Mouse (Mus musculus) heart, embryonic 10.5 days (tissue): ENCODE measurements at regions not wholly inside any gene's neighbourhood (a gene's known extent, or its start where the extent isn't known, plus 50 kb on each side); places are given as distances from the start of the nearest gene placed in this dataset.
A peak's percentile ranks its signal among the peaks of the same experiment; 100 is the strongest.

Experiments used
- DNase-seq: peaks from one replicate; pipeline ENCODE4 v3.0.0-alpha.2; 2017; ENCODE audit warnings: low spot score
- H3K27ac ChIP-seq: fragments of 300-500 bp; sonication (generic); 2 replicates; pipeline ENCODE4 v1.5.1; 2016; ENCODE audit warnings: mild to moderate bottlenecking
- H3K27me3 ChIP-seq: fragments of 300-500 bp; sonication (generic); 2 replicates; pipeline ENCODE4 v1.6.1; 2016; ENCODE audit warnings: mild to moderate bottlenecking; ENCODE audit not compliant: poor library complexity, insufficient read depth, severe bottlenecking
- H3K36me3 ChIP-seq: fragments of 300-500 bp; sonication (generic); 2 replicates; pipeline ENCODE4 v1.6.1; 2016; ENCODE audit warnings: mild to moderate bottlenecking, moderate library complexity
- H3K4me1 ChIP-seq: fragments of 300-500 bp; sonication (generic); 2 replicates; pipeline ENCODE4 v1.6.1; 2016; ENCODE audit warnings: mild to moderate bottlenecking
- H3K4me3 ChIP-seq: fragments of 300-500 bp; sonication (generic); 2 replicates; pipeline ENCODE4 v1.5.1; 2016; ENCODE audit warnings: mild to moderate bottlenecking, moderate library complexity
- H3K9me3 ChIP-seq: fragments of 300-500 bp; sonication (generic); 2 replicates; pipeline ENCODE4 v1.6.1; 2016; ENCODE audit warnings: mild to moderate bottlenecking, moderate library complexity
- whole genome bisulfite sequencing: fragments of 180-500 bp; shearing (Covaris S2); methylation state at CpG from one replicate; pipeline ENCODE4 v1.1.7; 2016; 5-methylcytosine and 5-hydroxymethylcytosine counted together

- Histone ChIP-seq H3K27ac (no peak overlapping the region), H3K4me1 (peaks cover 27% of the 10 kb centered on the region), H3K4me3 (no peak overlapping the region), H3K36me3 (no peaks in the 10 kb centered on the region), H3K9me3 (no peaks in the 10 kb centered on the region), H3K27me3 (no peaks in the 10 kb centered on the region)
- WGBS: 15% methylated on average over 9 of the region's 9 CpGs
- no peak for DNase-seq
These were observed 145.4 kb downstream of the Dad1 start for GRCm38 (mm10) chr14:54108311-54109074.

DNA sequence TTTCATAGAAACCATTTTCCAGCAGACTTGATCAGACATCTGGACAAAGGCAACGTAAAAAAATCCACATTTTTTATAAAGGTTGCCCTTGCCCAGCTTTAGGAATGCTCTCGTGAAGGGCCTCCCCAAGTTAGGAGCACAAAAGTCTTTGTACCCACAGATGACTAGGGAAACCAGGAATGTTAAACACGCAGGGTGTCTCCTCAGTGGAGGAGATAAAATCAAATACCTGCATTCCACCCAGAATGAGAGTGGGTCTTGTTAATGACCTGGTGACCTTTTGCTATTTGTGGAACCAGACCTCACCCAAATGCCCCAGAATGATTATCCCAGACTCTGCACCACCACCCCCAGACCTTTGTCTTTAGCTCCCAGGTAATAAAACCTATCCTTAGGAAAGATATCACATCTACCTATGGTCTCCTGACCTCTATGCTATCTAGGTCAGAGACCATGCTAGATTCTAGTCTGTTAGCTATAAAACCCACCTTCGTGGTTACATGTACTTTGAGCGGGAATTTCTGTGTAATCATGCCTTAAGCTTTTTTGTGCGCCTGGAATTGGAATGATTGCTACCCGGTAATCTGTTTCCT lies 146.6 kb downstream of the Dad1 start:
- no peak for DNase-seq
- no peak overlapping the region for H3K4me3 ChIP-seq
- H3K27ac ChIP-seq: 0 out of 2 replicates have a peak overlapping the region, but pooled peaks have one; percentile 19
- peaks cover 29% of the 10 kb centered on the region for H3K4me1 ChIP-seq
- H3K9me3 ChIP-seq: no peaks in the 10 kb centered on the region
- H3K36me3 ChIP-seq: no peaks in the 10 kb centered on the region
- 65% methylated on average over 7 of the region's 7 CpGs for WGBS
- no peaks in the 10 kb centered on the region for H3K27me3 ChIP-seq

- Histone ChIP-seq H3K4me3 (no peak overlapping the region), H3K27me3 (no peaks in the 10 kb centered on the region), H3K27ac (no peak overlapping the region), H3K9me3 (no peaks in the 10 kb centered on the region), H3K36me3 (no peaks in the 10 kb centered on the region), H3K4me1 (peaks cover 33% of the 10 kb centered on the region)
- DNase-seq: no peak
- 86% methylated on average over 6 of the region's 6 CpGs for WGBS
These were observed 149.7 kb downstream of the Dad1 start for GRCm38 (mm10) chr14:54104243-54104642.

GRCm38 (mm10) chr14:54103541-54103940 lies 150.4 kb downstream of the Dad1 start:
- WGBS: 74% methylated on average over 5 of the region's 5 CpGs
- H3K4me3 ChIP-seq: no peak overlapping the region
- no peaks in the 10 kb centered on the region for H3K9me3 ChIP-seq
- no peak for DNase-seq
- H3K27ac ChIP-seq: no peak overlapping the region
- H3K4me1 ChIP-seq: peaks cover 32% of the 10 kb centered on the region
- no peaks in the 10 kb centered on the region for H3K27me3 ChIP-seq
- H3K36me3 ChIP-seq: no peaks in the 10 kb centered on the region

- Histone ChIP-seq H3K4me3 (no peak overlapping the region), H3K27ac (no peak overlapping the region), H3K9me3 (no peaks in the 10 kb centered on the region), H3K36me3 (no peaks in the 10 kb centered on the region), H3K4me1 (peaks cover 32% of the 10 kb centered on the region), H3K27me3 (no peaks in the 10 kb centered on the region)
- WGBS: 51% methylated on average over 3 of the region's 3 CpGs
- DNase-seq: no peak
These were observed 150.8 kb downstream of the Dad1 start for GRCm38 (mm10) chr14:54103115-54103514.

DNA sequence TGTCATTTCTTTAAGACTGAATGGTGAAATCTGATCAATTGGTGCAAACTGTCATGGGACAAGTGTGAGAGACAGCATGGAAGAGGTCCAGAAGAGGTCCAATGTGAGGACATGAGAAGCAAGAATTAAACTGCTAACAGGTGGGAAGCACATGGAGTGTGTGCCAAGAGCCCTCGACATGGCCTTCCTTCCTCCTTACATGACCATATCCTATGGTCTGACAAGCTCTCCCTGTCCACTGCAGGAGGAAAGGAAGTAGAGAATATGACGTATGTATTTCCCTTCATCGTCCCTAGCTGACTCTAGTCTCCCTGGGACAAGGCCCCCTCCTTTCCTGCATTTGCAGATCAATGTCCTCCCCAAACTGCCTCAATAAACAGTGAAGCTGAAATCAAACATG lies 152.1 kb downstream of the Dad1 start:
- H3K36me3 ChIP-seq: no peaks in the 10 kb centered on the region
- H3K4me1 ChIP-seq: peaks cover 31% of the 10 kb centered on the region
- no peak overlapping the region for H3K27ac ChIP-seq
- no peak overlapping the region for H3K4me3 ChIP-seq
- H3K27me3 ChIP-seq: no peaks in the 10 kb centered on the region
- 50% methylated on average over 3 of the region's 3 CpGs for WGBS
- H3K9me3 ChIP-seq: no peaks in the 10 kb centered on the region
- DNase-seq: no peak

GRCm38 (mm10) chr14:54099360-54099759 lies 154.5 kb downstream of the Dad1 start:
- DNase-seq: no peak
- Histone ChIP-seq H3K27ac (no peak overlapping the region), H3K4me1 (peaks cover 35% of the 10 kb centered on the region), H3K9me3 (no peaks in the 10 kb centered on the region), H3K4me3 (no peak overlapping the region), H3K27me3 (no peaks in the 10 kb centered on the region), H3K36me3 (no peaks in the 10 kb centered on the region)
- WGBS: 92% methylated on average over 6 of the region's 6 CpGs

- 65% methylated on average over 10 of the region's 10 CpGs for whole genome bisulfite sequencing
- H3K4me1 ChIP-seq: peaks cover 35% of the 10 kb centered on the region
- H3K36me3 ChIP-seq: no peaks in the 10 kb centered on the region
- no peak for DNase-seq
- H3K27me3 ChIP-seq: no peaks in the 10 kb centered on the region
- H3K4me3 ChIP-seq: no peak overlapping the region
- H3K27ac ChIP-seq: peak overlapping the region; percentile 42; the same call in 1 of the 2 replicates
- H3K9me3 ChIP-seq: no peaks in the 10 kb centered on the region
These were observed 155.7 kb downstream of the Dad1 start for GRCm38 (mm10) chr14:54098122-54098775.

- DNase-seq: no peak
- WGBS: 65% methylated on average over 2 of the region's 2 CpGs
- Histone ChIP-seq H3K36me3 (no peaks in the 10 kb centered on the region), H3K27ac (no peak overlapping the region), H3K4me3 (no peak overlapping the region), H3K27me3 (no peaks in the 10 kb centered on the region), H3K4me1 (peaks cover 30% of the 10 kb centered on the region), H3K9me3 (no peaks in the 10 kb centered on the region)
These were observed 156.9 kb downstream of the Dad1 start for GRCm38 (mm10) chr14:54097026-54097425.

DNA sequence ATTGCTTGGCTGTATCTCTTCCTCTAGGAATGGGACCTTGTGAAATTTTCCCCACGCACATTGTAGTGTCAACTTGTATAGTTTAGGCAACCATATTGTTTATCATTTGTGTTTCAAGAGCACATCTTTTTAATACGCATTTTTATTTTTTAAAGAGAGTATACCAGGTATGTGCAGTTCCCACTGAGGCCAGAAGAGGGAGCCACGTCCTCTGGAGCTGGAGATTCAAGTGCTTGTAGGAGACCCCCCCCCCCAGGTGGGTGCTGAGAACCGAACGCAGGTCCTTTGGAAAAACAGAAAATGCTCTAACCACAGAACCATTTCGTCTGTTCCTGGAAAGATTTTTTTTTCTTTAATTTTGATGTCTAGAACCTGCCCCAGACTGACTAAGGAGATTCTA lies 161.5 kb downstream of the Dad1 start:
- Histone ChIP-seq H3K9me3 (no peaks in the 10 kb centered on the region), H3K27ac (no peak overlapping the region), H3K4me1 (peaks cover 10% of the 10 kb centered on the region), H3K27me3 (no peaks in the 10 kb centered on the region), H3K36me3 (no peaks in the 10 kb centered on the region), H3K4me3 (no peak overlapping the region)
- DNase-seq: no peak
- 89% methylated on average over 6 of the region's 6 CpGs for WGBS

- 75% methylated on average over 11 of the region's 11 CpGs for WGBS
- Histone ChIP-seq H3K27ac (no peak overlapping the region), H3K4me1 (0 out of 2 replicates have a peak, but pooled peaks cover 3% of the 10 kb centered on the region), H3K4me3 (no peak overlapping the region), H3K9me3 (no peaks in the 10 kb centered on the region), H3K27me3 (no peaks in the 10 kb centered on the region), H3K36me3 (no peaks in the 10 kb centered on the region)
- DNase-seq: no peak
These were observed 167.2 kb downstream of the Dad1 start for GRCm38 (mm10) chr14:54086660-54087059.

GRCm38 (mm10) chr14:54074659-54075058 lies 179.2 kb downstream of the Dad1 start:
- 48% methylated on average over 3 of the region's 3 CpGs for WGBS
- no peaks in the 10 kb centered on the region for H3K36me3 ChIP-seq
- no peak overlapping the region for H3K27ac ChIP-seq
- no peaks in the 10 kb centered on the region for H3K27me3 ChIP-seq
- DNase-seq: no peak
- no peaks in the 10 kb centered on the region for H3K9me3 ChIP-seq
- no peak overlapping the region for H3K4me3 ChIP-seq
- H3K4me1 ChIP-seq: peaks cover 24% of the 10 kb centered on the region

DNA sequence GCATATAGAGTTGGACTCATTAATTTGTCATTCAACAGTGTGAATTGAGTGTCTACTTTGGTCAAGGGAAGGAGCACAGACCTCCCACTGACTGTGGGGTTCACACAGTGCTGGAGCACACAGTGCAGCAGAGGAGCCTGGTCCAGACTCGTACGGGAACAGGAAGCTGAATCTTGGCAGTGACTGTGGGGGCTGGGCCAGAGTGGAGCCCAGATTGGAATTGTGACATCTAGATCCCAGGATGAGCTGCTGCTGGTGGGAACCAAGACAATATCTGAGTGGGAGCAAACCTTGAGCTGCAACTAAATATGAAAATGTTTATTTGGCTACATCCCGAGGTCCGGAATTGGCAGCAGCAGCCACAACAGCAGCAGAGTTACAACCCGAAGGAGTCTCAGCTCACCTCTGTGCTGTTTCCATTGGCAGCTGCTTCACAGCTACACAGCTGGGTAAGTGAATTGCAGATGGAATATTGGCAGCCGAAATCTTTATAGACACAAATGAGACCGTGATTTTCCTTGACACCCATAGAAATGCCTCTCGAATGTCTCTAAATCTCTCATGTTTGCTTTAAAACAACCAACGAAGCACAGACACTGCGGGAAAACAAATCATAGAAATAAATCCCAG lies 181.5 kb downstream of the Dad1 start:
- DNase-seq: no peak
- H3K4me1 ChIP-seq: peaks cover 24% of the 10 kb centered on the region
- WGBS: 62% methylated on average over 10 of the region's 10 CpGs

More for the DNA sequence above, 181.5 kb downstream of the Dad1 start:
- H3K27me3 ChIP-seq: no peaks in the 10 kb centered on the region
- no peaks in the 10 kb centered on the region for H3K36me3 ChIP-seq
- 0 out of 2 replicates have a peak overlapping the region, but pooled peaks have one; percentile 1 for H3K27ac ChIP-seq
- H3K4me3 ChIP-seq: no peak overlapping the region
- no peaks in the 10 kb centered on the region for H3K9me3 ChIP-seq
